Mouse (Mus musculus) MEL (cell line): ENCODE data around the gene Mboat2.

Experiments used
- CHD2 ChIP-seq: IDR thresholded peaks from 2 replicates; pipeline ENCODE4 v1.6.1; 2011; ENCODE audit warnings: low read length, improper control_type of control experiment
- CTCF ChIP-seq, 3 experiments: IDR thresholded peaks in 2 of 3; conservative IDR thresholded peaks in 1 of 3; 2 replicates each; pipeline ENCODE4 v1.5.1; 2011 to 2012; ENCODE audit warnings: low read length in 3 of 3, low read depth in 2 of 3, mild to moderate bottlenecking in 2 of 3, improper control_type of control experiment in 1 of 3, inconsistent platforms in 1 of 3, mixed read lengths in 1 of 3, moderate library complexity in 1 of 3; ENCODE audit not compliant: control insufficient read depth in 1 of 3, insufficient read depth in 1 of 3, poor library complexity in 1 of 3, severe bottlenecking in 1 of 3
- ETS1 ChIP-seq: IDR thresholded peaks from 2 replicates; pipeline ENCODE4 v1.6.1; 2012; ENCODE audit warnings: low read depth, mild to moderate bottlenecking, inconsistent platforms, low read length, improper control_type of control experiment, moderate library complexity
- JUND ChIP-seq: IDR thresholded peaks from 2 replicates; pipeline ENCODE4 v1.6.1; 2011; ENCODE audit warnings: low read depth, mild to moderate bottlenecking, improper control_type of control experiment, low read length
- MYC ChIP-seq: IDR thresholded peaks from 2 replicates; pipeline ENCODE4 v1.6.1; 2011; ENCODE audit warnings: low read depth, mild to moderate bottlenecking, low read length, improper control_type of control experiment, moderate library complexity
- POLR2A ChIP-seq, 2 experiments: IDR thresholded peaks; 2 replicates each; pipeline ENCODE4 v1.6.1; 2011 to 2012; ENCODE audit warnings: low read length in 2 of 2, mild to moderate bottlenecking in 2 of 2, control low read depth in 1 of 2, improper control_type of control experiment in 1 of 2, low read depth in 1 of 2, moderate library complexity in 1 of 2; ENCODE audit not compliant: control insufficient read depth in 1 of 2, insufficient read depth in 1 of 2, poor library complexity in 1 of 2
- TCF12 ChIP-seq: IDR thresholded peaks from 2 replicates; pipeline ENCODE4 v1.6.1; 2014; ENCODE audit warnings: low read depth, mild to moderate bottlenecking, inconsistent platforms, low read length, improper control_type of control experiment, moderate library complexity
- UBTF ChIP-seq: IDR thresholded peaks from 2 replicates; pipeline ENCODE4 v1.6.1; 2012; ENCODE audit warnings: low read depth, mild to moderate bottlenecking, inconsistent platforms, low read length, improper control_type of control experiment, moderate library complexity, borderline replicate concordance; ENCODE audit not compliant: insufficient read depth
- USF1 ChIP-seq: IDR thresholded peaks from 2 replicates; pipeline ENCODE4 v1.6.1; 2014; ENCODE audit warnings: low read depth, mild to moderate bottlenecking, inconsistent platforms, low read length, improper control_type of control experiment, moderate library complexity
- ZC3H11A ChIP-seq: IDR thresholded peaks from 2 replicates; pipeline ENCODE4 v1.6.1; 2012; ENCODE audit warnings: low read depth, mild to moderate bottlenecking, inconsistent platforms, low read length, improper control_type of control experiment
- ZMIZ1 ChIP-seq: IDR thresholded peaks from 2 replicates; pipeline ENCODE4 v1.6.1; 2012; ENCODE audit warnings: low read depth, mild to moderate bottlenecking, inconsistent platforms, low read length, improper control_type of control experiment, moderate library complexity

- TF ChIP-seq POLR2A (IDR thresholded peaks at IDR 0.05; ENCODE audit: control insufficient read depth in 1 of 2, insufficient read depth in 1 of 2, low read depth in 1 of 2, low read length in 2 of 2, poor library complexity in 1 of 2): no peak
- no peak for TF ChIP-seq CHD2
- TF ChIP-seq ETS1: no peak
- no peak for TF ChIP-seq TCF12
- TF ChIP-seq JUND: no peak
- no peak for TF ChIP-seq ZMIZ1
- TF ChIP-seq CTCF (IDR thresholded peaks at IDR 0.05 in 2 of 3, conservative IDR thresholded peaks at IDR 0.05 in 1 of 3; ENCODE audit: control insufficient read depth in 1 of 3, insufficient read depth in 1 of 3, low read depth in 2 of 3, low read length in 3 of 3, poor library complexity in 1 of 3, severe bottlenecking in 1 of 3): no peak
- no peak for TF ChIP-seq ZC3H11A
- no peak for TF ChIP-seq USF1
- no peak for TF ChIP-seq UBTF
- TF ChIP-seq MYC: no peak
Observed at GRCm38 (mm10) chr12:24925684-24926083, 95.0 kb downstream of the Mboat2 start.
